Mouse (Mus musculus): ENCODE data around the gene Olfr1362. TPM values are rescaled to one million over a fixed set of nuclear protein-coding genes. Genes with fewer than 3 reads are reported as not detected.

Olfr1362 gene
- polyA plus RNA-seq (2014; fragmentation: Illumina TruSeq; extraction: RNeasy Lipid Tissue Mini Kit (QIAGEN cat#74804); ENCODE audit: insufficient read depth, low read depth, low replicate concordance): not detected

DNA sequence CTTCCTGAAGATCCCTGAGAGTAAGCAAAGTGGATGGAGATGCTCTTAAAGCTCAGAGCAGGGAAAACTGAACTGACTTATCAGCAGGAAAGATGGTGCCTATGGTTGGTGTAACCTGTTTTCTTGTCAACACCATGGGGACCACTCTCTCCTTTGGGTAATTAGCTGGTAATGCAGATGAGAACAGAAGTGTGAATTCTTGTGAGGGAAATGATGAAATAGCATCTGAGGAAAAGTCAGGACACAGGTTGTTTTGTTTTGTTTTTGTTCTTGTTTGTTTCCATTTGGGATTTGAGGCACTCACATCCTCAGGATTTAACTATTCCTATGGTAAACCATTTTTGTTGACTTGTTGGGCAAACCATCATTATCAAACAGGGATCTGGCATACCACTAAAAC, at the start of gene Olfr1362:
Gene Olfr1362 (minus strand): TSS at position 101 of the 400 bp plus-strand sequence.

DNA sequence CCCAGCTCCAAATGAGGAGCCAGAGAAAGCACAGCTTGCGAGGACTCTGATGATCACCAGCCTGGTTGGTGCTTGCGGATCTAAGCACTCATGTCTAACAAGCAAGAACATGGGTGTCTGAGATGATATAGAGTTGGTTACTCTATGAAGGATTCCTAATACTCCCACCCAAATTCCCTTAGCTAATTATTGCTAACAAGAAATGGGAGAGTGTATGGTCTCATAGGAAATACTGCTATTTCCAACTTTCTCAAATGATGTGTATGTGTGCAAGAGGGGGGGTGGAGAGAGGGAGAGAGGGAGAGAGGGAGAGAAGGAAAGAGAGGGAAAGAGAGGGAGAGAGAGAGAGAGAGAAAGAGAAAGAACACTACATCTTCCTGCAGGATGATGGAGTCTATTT, 49.5 kb upstream of the Olfr1362 start, which contains the start of gene Olfr1361:
Gene Olfr1361 (minus strand): TSS at position 101 of the 400 bp plus-strand sequence.

DNA sequence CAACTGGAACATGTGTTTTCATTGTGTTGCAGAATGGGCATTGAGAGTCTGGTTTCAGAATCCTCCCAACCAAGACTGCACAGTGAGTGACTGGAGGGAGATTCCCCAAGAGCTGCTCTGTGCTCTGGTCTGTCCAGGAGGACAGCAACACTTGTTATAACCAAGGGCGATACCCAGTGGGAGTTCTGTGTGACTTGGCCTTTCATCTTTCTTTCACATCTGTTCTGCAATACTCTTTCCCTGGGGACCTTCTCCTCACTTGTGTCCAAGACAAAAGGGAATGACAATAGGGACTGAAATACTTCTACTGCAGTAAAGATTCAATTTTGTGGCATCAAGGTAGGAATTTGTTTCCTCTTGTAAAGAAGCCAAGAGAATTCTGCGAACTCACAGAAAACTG, 28.6 kb upstream of the Olfr1362 start, which contains the start of gene Olfr11:
Gene Olfr11 (minus strand): TSS at position 101 of the 400 bp plus-strand sequence.

DNA sequence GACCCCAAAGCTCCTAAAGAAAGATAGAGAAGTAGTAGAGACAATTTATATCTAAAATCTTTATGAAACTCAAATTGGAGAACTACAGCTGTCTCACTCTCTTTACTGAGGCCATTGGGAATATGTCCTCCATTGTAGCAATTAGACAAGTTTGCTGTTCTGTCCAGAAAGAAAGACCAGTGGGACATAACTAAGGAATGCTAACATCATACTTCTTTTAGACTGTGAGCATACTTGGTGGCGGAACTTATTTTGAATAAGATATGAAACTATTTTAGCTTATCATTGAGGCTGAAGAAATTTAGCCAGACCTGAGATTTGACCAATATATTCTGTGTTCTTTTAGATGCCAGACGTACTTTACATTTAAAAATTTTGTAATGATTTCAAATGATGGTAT, 32.2 kb downstream of the Olfr1362 start, which contains the start of gene Olfr1364:
Gene Olfr1364 (minus strand): TSS at position 101 of the 400 bp plus-strand sequence.

Other genes with a start within 250 kb of the Olfr1362 start
- gene Zkscan3, start 211.3 kb downstream of the Olfr1362 start, polyA plus RNA-seq (2014; fragmentation: Illumina TruSeq; extraction: RNeasy Lipid Tissue Mini Kit (QIAGEN cat#74804); ENCODE audit: insufficient read depth, low read depth, low replicate concordance): 20.6 TPM
- gene Pgbd1, start 173.0 kb downstream of the Olfr1362 start, polyA plus RNA-seq (2014; fragmentation: Illumina TruSeq; extraction: RNeasy Lipid Tissue Mini Kit (QIAGEN cat#74804); ENCODE audit: insufficient read depth, low read depth, low replicate concordance): 1.1 TPM
- 19.4 TPM for gene Zscan26, start 160.3 kb downstream of the Olfr1362 start, polyA plus RNA-seq (2014; fragmentation: Illumina TruSeq; extraction: RNeasy Lipid Tissue Mini Kit (QIAGEN cat#74804); ENCODE audit: insufficient read depth, low read depth, low replicate concordance)
- 0.95 TPM for gene Nkapl, start 145.5 kb downstream of the Olfr1362 start, polyA plus RNA-seq (2014; fragmentation: Illumina TruSeq; extraction: RNeasy Lipid Tissue Mini Kit (QIAGEN cat#74804); ENCODE audit: insufficient read depth, low read depth, low replicate concordance)
- 2.1 TPM for gene Zkscan4, start 135.1 kb downstream of the Olfr1362 start, polyA plus RNA-seq (2014; fragmentation: Illumina TruSeq; extraction: RNeasy Lipid Tissue Mini Kit (QIAGEN cat#74804); ENCODE audit: insufficient read depth, low read depth, low replicate concordance)
- gene Gm10065, start 134.6 kb downstream of the Olfr1362 start, polyA plus RNA-seq (2014; fragmentation: Illumina TruSeq; extraction: RNeasy Lipid Tissue Mini Kit (QIAGEN cat#74804); ENCODE audit: insufficient read depth, low read depth, low replicate concordance): not detected
- gene AK157302, start 118.8 kb downstream of the Olfr1362 start, polyA plus RNA-seq (2014; fragmentation: Illumina TruSeq; extraction: RNeasy Lipid Tissue Mini Kit (QIAGEN cat#74804); ENCODE audit: insufficient read depth, low read depth, low replicate concordance): 0.23 TPM
- gene Gm11273, start 112.6 kb downstream of the Olfr1362 start, polyA plus RNA-seq (2014; fragmentation: Illumina TruSeq; extraction: RNeasy Lipid Tissue Mini Kit (QIAGEN cat#74804); ENCODE audit: insufficient read depth, low read depth, low replicate concordance): 1.6 TPM
- 1.7 TPM for gene Zkscan8, start 82.9 kb downstream of the Olfr1362 start, polyA plus RNA-seq (2014; fragmentation: Illumina TruSeq; extraction: RNeasy Lipid Tissue Mini Kit (QIAGEN cat#74804); ENCODE audit: insufficient read depth, low read depth, low replicate concordance)
- not detected for gene Olfr1366, start 71.2 kb downstream of the Olfr1362 start, polyA plus RNA-seq (2014; fragmentation: Illumina TruSeq; extraction: RNeasy Lipid Tissue Mini Kit (QIAGEN cat#74804); ENCODE audit: insufficient read depth, low read depth, low replicate concordance)
- not detected for gene Olfr1535, start 54.1 kb downstream of the Olfr1362 start, polyA plus RNA-seq (2014; fragmentation: Illumina TruSeq; extraction: RNeasy Lipid Tissue Mini Kit (QIAGEN cat#74804); ENCODE audit: insufficient read depth, low read depth, low replicate concordance)
- not detected for gene Olfr1364, start 32.3 kb downstream of the Olfr1362 start, polyA plus RNA-seq (2014; fragmentation: Illumina TruSeq; extraction: RNeasy Lipid Tissue Mini Kit (QIAGEN cat#74804); ENCODE audit: insufficient read depth, low read depth, low replicate concordance)
- gene Olfr11, start 28.5 kb upstream of the Olfr1362 start, polyA plus RNA-seq (2014; fragmentation: Illumina TruSeq; extraction: RNeasy Lipid Tissue Mini Kit (QIAGEN cat#74804); ENCODE audit: insufficient read depth, low read depth, low replicate concordance): not detected
- gene Olfr1361, start 49.4 kb upstream of the Olfr1362 start, polyA plus RNA-seq (2014; fragmentation: Illumina TruSeq; extraction: RNeasy Lipid Tissue Mini Kit (QIAGEN cat#74804); ENCODE audit: insufficient read depth, low read depth, low replicate concordance): not detected
- gene Olfr1360, start 63.4 kb upstream of the Olfr1362 start, polyA plus RNA-seq (2014; fragmentation: Illumina TruSeq; extraction: RNeasy Lipid Tissue Mini Kit (QIAGEN cat#74804); ENCODE audit: insufficient read depth, low read depth, low replicate concordance): not detected
- not detected for gene Olfr1359, start 84.1 kb upstream of the Olfr1362 start, polyA plus RNA-seq (2014; fragmentation: Illumina TruSeq; extraction: RNeasy Lipid Tissue Mini Kit (QIAGEN cat#74804); ENCODE audit: insufficient read depth, low read depth, low replicate concordance)
- gene Hist1h2bl, start 102.1 kb upstream of the Olfr1362 start, polyA plus RNA-seq (2014; fragmentation: Illumina TruSeq; extraction: RNeasy Lipid Tissue Mini Kit (QIAGEN cat#74804); ENCODE audit: insufficient read depth, low read depth, low replicate concordance): not detected
- not detected for gene Hist1h2ai, start 102.4 kb upstream of the Olfr1362 start, polyA plus RNA-seq (2014; fragmentation: Illumina TruSeq; extraction: RNeasy Lipid Tissue Mini Kit (QIAGEN cat#74804); ENCODE audit: insufficient read depth, low read depth, low replicate concordance)
- not detected for gene Hist1h3h, start 103.6 kb upstream of the Olfr1362 start, polyA plus RNA-seq (2014; fragmentation: Illumina TruSeq; extraction: RNeasy Lipid Tissue Mini Kit (QIAGEN cat#74804); ENCODE audit: insufficient read depth, low read depth, low replicate concordance)
- gene Hist1h2bm, start 108.0 kb upstream of the Olfr1362 start, polyA plus RNA-seq (2014; fragmentation: Illumina TruSeq; extraction: RNeasy Lipid Tissue Mini Kit (QIAGEN cat#74804); ENCODE audit: insufficient read depth, low read depth, low replicate concordance): not detected
- not detected for gene Hist1h4j, start 121.0 kb upstream of the Olfr1362 start, polyA plus RNA-seq (2014; fragmentation: Illumina TruSeq; extraction: RNeasy Lipid Tissue Mini Kit (QIAGEN cat#74804); ENCODE audit: insufficient read depth, low read depth, low replicate concordance)
- not detected for gene Hist1h4k, start 136.5 kb upstream of the Olfr1362 start, polyA plus RNA-seq (2014; fragmentation: Illumina TruSeq; extraction: RNeasy Lipid Tissue Mini Kit (QIAGEN cat#74804); ENCODE audit: insufficient read depth, low read depth, low replicate concordance)
- gene Hist1h2ak, start 139.8 kb upstream of the Olfr1362 start, polyA plus RNA-seq (2014; fragmentation: Illumina TruSeq; extraction: RNeasy Lipid Tissue Mini Kit (QIAGEN cat#74804); ENCODE audit: insufficient read depth, low read depth, low replicate concordance): not detected
- not detected for gene Hist1h2bn, start 140.1 kb upstream of the Olfr1362 start, polyA plus RNA-seq (2014; fragmentation: Illumina TruSeq; extraction: RNeasy Lipid Tissue Mini Kit (QIAGEN cat#74804); ENCODE audit: insufficient read depth, low read depth, low replicate concordance)
- not detected for gene Hist1h1b, start 166.6 kb upstream of the Olfr1362 start, polyA plus RNA-seq (2014; fragmentation: Illumina TruSeq; extraction: RNeasy Lipid Tissue Mini Kit (QIAGEN cat#74804); ENCODE audit: insufficient read depth, low read depth, low replicate concordance)
- not detected for gene Hist1h3i, start 169.3 kb upstream of the Olfr1362 start, polyA plus RNA-seq (2014; fragmentation: Illumina TruSeq; extraction: RNeasy Lipid Tissue Mini Kit (QIAGEN cat#74804); ENCODE audit: insufficient read depth, low read depth, low replicate concordance)
- not detected for gene Hist1h2an, start 173.2 kb upstream of the Olfr1362 start, polyA plus RNA-seq (2014; fragmentation: Illumina TruSeq; extraction: RNeasy Lipid Tissue Mini Kit (QIAGEN cat#74804); ENCODE audit: insufficient read depth, low read depth, low replicate concordance)
- not detected for gene Hist1h2bp, start 173.4 kb upstream of the Olfr1362 start, polyA plus RNA-seq (2014; fragmentation: Illumina TruSeq; extraction: RNeasy Lipid Tissue Mini Kit (QIAGEN cat#74804); ENCODE audit: insufficient read depth, low read depth, low replicate concordance)
- gene Hist1h2bq, start 196.2 kb upstream of the Olfr1362 start, polyA plus RNA-seq (2014; fragmentation: Illumina TruSeq; extraction: RNeasy Lipid Tissue Mini Kit (QIAGEN cat#74804); ENCODE audit: insufficient read depth, low read depth, low replicate concordance): 0.42 TPM
- not detected for gene Hist1h2ao, start 196.4 kb upstream of the Olfr1362 start, polyA plus RNA-seq (2014; fragmentation: Illumina TruSeq; extraction: RNeasy Lipid Tissue Mini Kit (QIAGEN cat#74804); ENCODE audit: insufficient read depth, low read depth, low replicate concordance)
- gene Hist1h4m, start 197.7 kb upstream of the Olfr1362 start, polyA plus RNA-seq (2014; fragmentation: Illumina TruSeq; extraction: RNeasy Lipid Tissue Mini Kit (QIAGEN cat#74804); ENCODE audit: insufficient read depth, low read depth, low replicate concordance): 1.4 TPM
- 1.0 TPM for gene Hist1h4n, start 218.2 kb upstream of the Olfr1362 start, polyA plus RNA-seq (2014; fragmentation: Illumina TruSeq; extraction: RNeasy Lipid Tissue Mini Kit (QIAGEN cat#74804); ENCODE audit: insufficient read depth, low read depth, low replicate concordance)
- gene Hist1h2ap, start 219.5 kb upstream of the Olfr1362 start, polyA plus RNA-seq (2014; fragmentation: Illumina TruSeq; extraction: RNeasy Lipid Tissue Mini Kit (QIAGEN cat#74804); ENCODE audit: insufficient read depth, low read depth, low replicate concordance): not detected
- not detected for gene Hist1h2br, start 219.7 kb upstream of the Olfr1362 start, polyA plus RNA-seq (2014; fragmentation: Illumina TruSeq; extraction: RNeasy Lipid Tissue Mini Kit (QIAGEN cat#74804); ENCODE audit: insufficient read depth, low read depth, low replicate concordance)

Measured in lung, adult 10 weeks (tissue).